16 mouse cellular contexts compared by ENCODE assay signal in genomic region chr3:153687896-153688295, GRCm38 (mm10).
"Had no signal": no experiment of that assay in that cellular context is flagged by ENCODE, and none has a peak within 500 bp of the region (broad histone marks: within the 10 kb centered on the region; RNA-seq: fewer than 3 reads in every experiment).

No protein-coding gene starts in this region.

- H3K36me3 ChIP-seq: intestine, embryonic 15.5 days; kidney, embryonic 15.5 days; limb, embryonic 13.5 days; midbrain, embryonic 12.5 days; neural tube, embryonic 13.5 days had no signal

- H3K4me2 ChIP-seq: intestine, embryonic 15.5 days; kidney, embryonic 15.5 days; limb, embryonic 13.5 days; midbrain, embryonic 12.5 days; neural tube, embryonic 13.5 days had no signal

- H3K9me3 ChIP-seq: intestine, embryonic 15.5 days; kidney, embryonic 15.5 days; limb, embryonic 13.5 days; midbrain, embryonic 12.5 days; neural tube, embryonic 13.5 days had no signal

- ATAC-seq: intestine, embryonic 15.5 days; midbrain, embryonic 16.5 days had no signal

- DNase-seq: kidney, adult 18-20 months; kidney, postnatal 14 days; layer of hippocampus, postnatal 36 days; left cerebral cortex, postnatal 4 days; lung, adult 18-20 months; retina, postnatal 1 day; right cerebral cortex, postnatal 4 days; spleen, adult 18-20 months; thymus, adult 2 months; thymus, postnatal 25 days had no signal

- H3K4me3 ChIP-seq: intestine, embryonic 15.5 days; kidney, embryonic 15.5 days; limb, embryonic 13.5 days; midbrain, embryonic 12.5 days; neural tube, embryonic 13.5 days had no signal

- H3K27ac ChIP-seq: intestine, embryonic 15.5 days; kidney, embryonic 15.5 days; limb, embryonic 13.5 days; midbrain, embryonic 12.5 days; neural tube, embryonic 13.5 days had no signal

- H3K9ac ChIP-seq: intestine, embryonic 15.5 days; kidney, embryonic 15.5 days; limb, embryonic 13.5 days; midbrain, embryonic 12.5 days; neural tube, embryonic 13.5 days had no signal

- H3K4me1 ChIP-seq: midbrain, embryonic 12.5 days had no signal

- H3K27me3 ChIP-seq: intestine, embryonic 15.5 days; kidney, embryonic 15.5 days; limb, embryonic 13.5 days; midbrain, embryonic 12.5 days; neural tube, embryonic 13.5 days had no signal
